Mouse (Mus musculus) heart, postnatal 0 days (tissue): ENCODE data around the gene Lzts2.

Experiments used
- CTCF ChIP-seq: IDR thresholded peaks from 2 replicates; pipeline ENCODE4 v1.5.1; 2016; ENCODE audit warnings: antibody characterized with exemption, control low read depth, low read depth
- EP300 ChIP-seq: IDR thresholded peaks from 2 replicates; pipeline ENCODE4 v1.6.1; 2016; ENCODE audit warnings: antibody characterized with exemption, low read depth

DNA sequence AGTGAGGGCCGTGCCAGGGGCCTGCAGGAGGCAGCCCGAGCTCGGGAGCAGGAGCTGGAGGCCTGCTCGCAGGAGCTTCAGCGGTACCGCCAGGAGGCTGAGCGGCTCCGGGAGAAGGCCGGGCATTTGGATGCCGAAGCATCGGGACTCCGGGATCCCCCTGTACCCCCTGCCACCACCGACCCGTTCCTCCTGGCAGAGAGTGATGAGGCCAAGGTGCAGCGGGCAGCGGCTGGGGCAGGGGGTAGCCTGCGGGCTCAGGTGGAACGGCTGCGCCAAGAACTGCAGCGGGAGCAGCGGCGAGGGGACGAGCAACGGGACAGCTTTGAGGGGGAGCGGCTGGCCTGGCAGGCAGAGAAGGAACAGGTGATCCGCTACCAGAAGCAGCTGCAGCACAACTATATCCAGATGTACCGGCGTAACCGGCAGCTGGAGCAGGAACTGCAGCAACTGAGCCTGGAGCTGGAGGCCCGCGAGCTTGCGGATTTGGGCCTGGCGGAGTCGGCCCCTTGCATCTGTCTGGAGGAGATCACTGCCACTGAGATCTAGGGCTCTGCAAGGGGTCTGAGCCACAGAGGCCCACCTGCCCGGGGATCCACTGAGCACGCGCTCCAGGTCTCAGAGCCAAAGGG lies 11.8 kb downstream of the Lzts2 start:
- TF ChIP-seq EP300 (no peak), CTCF (no peak)
